Mouse (Mus musculus): ENCODE measurements around the gene Tardbp.

- TF ChIP-seq CTCF (IDR thresholded peaks at IDR 0.05; ENCODE audit: borderline replicate concordance, extremely low read depth, insufficient read depth, insufficient read length) (peak; percentile 78), POLR2A (IDR thresholded peaks at IDR 0.05; ENCODE audit: borderline replicate concordance, extremely low read depth, insufficient read depth, insufficient read length, poor library complexity, severe bottlenecking) (no peak)
These were observed 22.2 kb downstream of the Tardbp start for GRCm38 (mm10) chr4:148604541-148605165.

Data from brain, embryonic 14.5 days (tissue).